Mouse (Mus musculus): ENCODE data around the gene Pitpnb. TPM values are rescaled to one million over a fixed set of nuclear protein-coding genes. Genes with fewer than 3 reads are reported as not detected.

The Pitpnb gene
- total and polyA plus RNA-seq, 3 experiments: 19.3 to 84.8 (median 31.5) TPM

- TF ChIP-seq TAL1 (conservative IDR thresholded peaks at IDR 0.05; ENCODE audit: low read depth, low read length): no peak
- no peak for TF ChIP-seq GATA1 (IDR thresholded peaks at IDR 0.05; ENCODE audit: borderline replicate concordance, low read length)
- no peak for TF ChIP-seq GATA2 (IDR thresholded peaks at IDR 0.05; ENCODE audit: borderline replicate concordance, low read depth, low read length)
- TF ChIP-seq CTCF (IDR thresholded peaks at IDR 0.05; ENCODE audit: low read depth, low read length): no peak
- TF ChIP-seq POLR2AphosphoS5 (IDR thresholded peaks at IDR 0.05; ENCODE audit: insufficient replicate concordance, low read depth, low read length): no peak
- H3K4me3 ChIP-seq (ENCODE audit: low read depth, low read length): no peak overlapping the region
These were observed 16.7 kb upstream of the Pitpnb start for GRCm38 (mm10) chr5:111313833-111314232.

GRCm38 (mm10) chr5:111315061-111315460 lies 15.5 kb upstream of the Pitpnb start:
- Histone ChIP-seq H3K4me3 (ENCODE audit: low read depth, low read length) (no peak overlapping the region), H3K4me1 (ENCODE audit: insufficient read depth, low read depth, low read length) (no peaks in the 10 kb centered on the region), H3K9me3 (replicated peaks) (peaks cover 6% of the 10 kb centered on the region), H3K27me3 (ENCODE audit: insufficient read depth, low read length) (peaks cover 9% of the 10 kb centered on the region), H3K36me3 (replicated peaks) (no peaks in the 10 kb centered on the region)
- ATAC-seq (ENCODE audit: extremely low read depth, insufficient number of reproducible peaks, low FRiP score, poor library complexity, severe bottlenecking) (no peak), DNase-seq (ENCODE audit: low spot score) (no peak)
- TF ChIP-seq GATA1 (IDR thresholded peaks at IDR 0.05; ENCODE audit: borderline replicate concordance, low read length) (no peak), POLR2AphosphoS5 (IDR thresholded peaks at IDR 0.05; ENCODE audit: insufficient replicate concordance, low read depth, low read length) (no peak), TAL1 (conservative IDR thresholded peaks at IDR 0.05; ENCODE audit: low read depth, low read length) (no peak), CTCF (IDR thresholded peaks at IDR 0.05; ENCODE audit: low read depth, low read length) (no peak), GATA2 (IDR thresholded peaks at IDR 0.05; ENCODE audit: borderline replicate concordance, low read depth, low read length) (no peak)

More at GRCm38 (mm10) chr5:111313833-111314232, 16.7 kb upstream of the Pitpnb start:
- H3K9me3 ChIP-seq (replicated peaks): peaks cover 6% of the 10 kb centered on the region
- peaks cover 10% of the 10 kb centered on the region for H3K27me3 ChIP-seq (ENCODE audit: insufficient read depth, low read length)
- DNase-seq (ENCODE audit: low spot score) (no peak), ATAC-seq (ENCODE audit: extremely low read depth, insufficient number of reproducible peaks, low FRiP score, poor library complexity, severe bottlenecking) (no peak)
- H3K4me1 ChIP-seq (ENCODE audit: insufficient read depth, low read depth, low read length): no peaks in the 10 kb centered on the region
- no peaks in the 10 kb centered on the region for H3K36me3 ChIP-seq (replicated peaks)

GRCm38 (mm10) chr5:111317526-111317925 lies 13.0 kb upstream of the Pitpnb start:
- Histone ChIP-seq H3K4me1 (ENCODE audit: insufficient read depth, low read depth, low read length) (no peaks in the 10 kb centered on the region), H3K4me3 (ENCODE audit: low read depth, low read length) (no peak overlapping the region), H3K36me3 (replicated peaks) (no peaks in the 10 kb centered on the region), H3K27me3 (ENCODE audit: insufficient read depth, low read length) (peaks cover 5% of the 10 kb centered on the region), H3K9me3 (replicated peaks) (peaks cover 6% of the 10 kb centered on the region)
- DNase-seq (ENCODE audit: low spot score): no peak
- no peak for ATAC-seq (ENCODE audit: extremely low read depth, insufficient number of reproducible peaks, low FRiP score, poor library complexity, severe bottlenecking)
- TF ChIP-seq POLR2AphosphoS5 (IDR thresholded peaks at IDR 0.05; ENCODE audit: insufficient replicate concordance, low read depth, low read length) (no peak), CTCF (IDR thresholded peaks at IDR 0.05; ENCODE audit: low read depth, low read length) (no peak), GATA1 (IDR thresholded peaks at IDR 0.05; ENCODE audit: borderline replicate concordance, low read length) (no peak), TAL1 (conservative IDR thresholded peaks at IDR 0.05; ENCODE audit: low read depth, low read length) (no peak), GATA2 (IDR thresholded peaks at IDR 0.05; ENCODE audit: borderline replicate concordance, low read depth, low read length) (no peak)

GRCm38 (mm10) chr5:111318946-111319345 lies 11.6 kb upstream of the Pitpnb start:
- DNase-seq (ENCODE audit: low spot score) (no peak), ATAC-seq (ENCODE audit: extremely low read depth, insufficient number of reproducible peaks, low FRiP score, poor library complexity, severe bottlenecking) (no peak)
- Histone ChIP-seq H3K9me3 (replicated peaks) (peaks cover 2% of the 10 kb centered on the region), H3K27me3 (ENCODE audit: insufficient read depth, low read length) (peaks cover 10% of the 10 kb centered on the region), H3K4me3 (ENCODE audit: low read depth, low read length) (no peak overlapping the region), H3K36me3 (replicated peaks) (no peaks in the 10 kb centered on the region), H3K4me1 (ENCODE audit: insufficient read depth, low read depth, low read length) (no peaks in the 10 kb centered on the region)
- no peak for TF ChIP-seq CTCF (IDR thresholded peaks at IDR 0.05; ENCODE audit: low read depth, low read length)
- no peak for TF ChIP-seq POLR2AphosphoS5 (IDR thresholded peaks at IDR 0.05; ENCODE audit: insufficient replicate concordance, low read depth, low read length)
- TF ChIP-seq GATA2 (IDR thresholded peaks at IDR 0.05; ENCODE audit: borderline replicate concordance, low read depth, low read length): no peak
- TF ChIP-seq TAL1 (conservative IDR thresholded peaks at IDR 0.05; ENCODE audit: low read depth, low read length): no peak
- TF ChIP-seq GATA1 (IDR thresholded peaks at IDR 0.05; ENCODE audit: borderline replicate concordance, low read length): no peak

GRCm38 (mm10) chr5:111325813-111326212 lies 4.8 kb upstream of the Pitpnb start:
- H3K4me1 ChIP-seq (ENCODE audit: insufficient read depth, low read depth, low read length): peaks cover 9% of the 10 kb centered on the region
- no peaks in the 10 kb centered on the region for H3K36me3 ChIP-seq (replicated peaks)
- TF ChIP-seq GATA1 (IDR thresholded peaks at IDR 0.05; ENCODE audit: borderline replicate concordance, low read length): no peak
- TF ChIP-seq GATA2 (IDR thresholded peaks at IDR 0.05; ENCODE audit: borderline replicate concordance, low read depth, low read length): no peak
- no peak for TF ChIP-seq TAL1 (conservative IDR thresholded peaks at IDR 0.05; ENCODE audit: low read depth, low read length)
- no peak for TF ChIP-seq POLR2AphosphoS5 (IDR thresholded peaks at IDR 0.05; ENCODE audit: insufficient replicate concordance, low read depth, low read length)
- TF ChIP-seq CTCF (IDR thresholded peaks at IDR 0.05; ENCODE audit: low read depth, low read length): no peak
- DNase-seq (ENCODE audit: low spot score) (no peak), ATAC-seq (ENCODE audit: extremely low read depth, insufficient number of reproducible peaks, low FRiP score, poor library complexity, severe bottlenecking) (no peak)
- no peak overlapping the region for H3K4me3 ChIP-seq (ENCODE audit: low read depth, low read length)
- H3K27me3 ChIP-seq (ENCODE audit: insufficient read depth, low read length): peaks cover 8% of the 10 kb centered on the region; the same call in 1 of the 2 replicates
- H3K9me3 ChIP-seq (replicated peaks): no peaks in the 10 kb centered on the region

- H3K4me3 ChIP-seq (ENCODE audit: low read depth, low read length): no peak overlapping the region
- DNase-seq (ENCODE audit: low spot score): no peak
These were observed 3.1 kb upstream of the Pitpnb start for GRCm38 (mm10) chr5:111327420-111327819.

More at GRCm38 (mm10) chr5:111327420-111327819, 3.1 kb upstream of the Pitpnb start:
- H3K36me3 ChIP-seq (replicated peaks): peaks cover 2% of the 10 kb centered on the region
- no peak for TF ChIP-seq GATA2 (IDR thresholded peaks at IDR 0.05; ENCODE audit: borderline replicate concordance, low read depth, low read length)
- TF ChIP-seq POLR2AphosphoS5 (IDR thresholded peaks at IDR 0.05; ENCODE audit: insufficient replicate concordance, low read depth, low read length): no peak
- TF ChIP-seq TAL1 (conservative IDR thresholded peaks at IDR 0.05; ENCODE audit: low read depth, low read length): no peak
- TF ChIP-seq CTCF (IDR thresholded peaks at IDR 0.05; ENCODE audit: low read depth, low read length): no peak
- no peak for TF ChIP-seq GATA1 (IDR thresholded peaks at IDR 0.05; ENCODE audit: borderline replicate concordance, low read length)
- H3K27me3 ChIP-seq (ENCODE audit: insufficient read depth, low read length): peaks cover 8% of the 10 kb centered on the region; the same call in 1 of the 2 replicates
- no peaks in the 10 kb centered on the region for H3K9me3 ChIP-seq (replicated peaks)
- peaks cover 21% of the 10 kb centered on the region for H3K4me1 ChIP-seq (ENCODE audit: insufficient read depth, low read depth, low read length)
- no peak for ATAC-seq (ENCODE audit: extremely low read depth, insufficient number of reproducible peaks, low FRiP score, poor library complexity, severe bottlenecking)

Measured in G1E (cell line).